Mouse (Mus musculus): ENCODE results near the gene Gm6676. TPM values are rescaled to one million over a fixed set of nuclear protein-coding genes. Genes with fewer than 3 reads are reported as not detected.
"Not testable (repeated sequence)": the region's sequence is repeated elsewhere in the genome, so short reads cannot be mapped to it uniquely, and the experiment has no call there.

Gm6676 gene
- polyA plus RNA-seq (2015; fragmentation: Nextera tagmentation; extraction: Ambion mirVana), result not detected in 2 replicates

DNA sequence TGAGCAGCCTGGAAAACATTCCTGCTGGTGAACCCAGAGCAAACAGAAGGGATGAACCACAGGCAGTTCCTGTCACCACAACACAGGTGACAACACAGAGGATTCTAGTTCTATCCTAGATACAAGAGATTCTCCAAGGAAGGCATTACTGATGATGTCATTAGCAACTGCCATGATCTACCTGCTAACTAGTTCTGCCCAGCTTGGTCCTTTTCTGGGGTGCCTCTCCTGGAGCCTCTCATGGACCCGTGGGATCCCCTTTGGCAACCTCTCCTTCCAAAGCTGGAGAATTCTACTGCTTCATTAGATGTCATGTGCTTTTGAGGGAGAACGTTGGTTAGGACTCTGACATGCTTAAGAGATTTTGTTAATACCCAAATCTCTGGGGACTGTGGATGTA is at the start of gene Gm6676:
Gene Gm6676, minus strand, starts transcription at position 101 of the 400 bp plus-strand sequence.
- not testable (repeated sequence) for ATAC-seq (ENCODE audit: low read depth); DNase-seq; H3K4me3 ChIP-seq (replicated peaks); H3K9me3 ChIP-seq (replicated peaks); H3K4me2 ChIP-seq; H3K9ac ChIP-seq; H3K36me3 ChIP-seq; H3K27me3 ChIP-seq; H3K4me1 ChIP-seq (replicated peaks); H3K27ac ChIP-seq
- WGBS (ENCODE audit: insufficient replicate concordance), result no CpG with 5 or more reads among the region's 2 CpGs

DNA sequence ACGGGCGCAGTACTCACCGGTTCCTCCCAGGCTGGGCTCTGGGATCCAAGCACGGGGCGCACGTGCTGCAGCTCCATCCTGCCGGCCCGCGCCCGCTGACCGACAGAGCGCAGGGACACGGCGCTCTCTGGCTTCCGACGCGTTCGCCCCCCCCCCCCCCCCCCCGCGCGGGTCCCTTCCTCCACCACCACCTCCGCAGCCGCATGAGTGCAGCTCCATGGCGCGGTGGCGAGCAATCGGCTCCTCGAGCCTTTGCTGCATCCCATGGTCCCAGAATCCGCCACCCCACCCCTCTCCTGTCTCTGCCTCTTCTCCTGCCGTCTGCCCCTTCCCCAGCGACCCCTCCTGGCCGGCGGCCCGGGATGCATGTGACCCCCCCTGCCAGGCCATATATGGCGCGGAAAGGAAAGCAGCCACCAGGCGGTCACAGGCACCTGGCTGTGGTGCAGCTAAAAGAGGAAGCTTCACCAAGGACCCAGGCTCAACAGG is 49.3 kb upstream of the Gm6676 start, which contains the start of gene Gm3512:
Gene Gm3512, minus strand, starts transcription at position 51 of the 489 bp plus-strand sequence.
- DNase-seq; H3K27me3 ChIP-seq; H3K27ac ChIP-seq; H3K9me3 ChIP-seq (replicated peaks); H3K4me1 ChIP-seq (replicated peaks); H3K9ac ChIP-seq; H3K4me3 ChIP-seq (replicated peaks); H3K36me3 ChIP-seq; ATAC-seq (ENCODE audit: low read depth); H3K4me2 ChIP-seq: not testable (repeated sequence)
- no CpG with 5 or more reads among the region's 37 CpGs for WGBS (ENCODE audit: insufficient replicate concordance)

DNA sequence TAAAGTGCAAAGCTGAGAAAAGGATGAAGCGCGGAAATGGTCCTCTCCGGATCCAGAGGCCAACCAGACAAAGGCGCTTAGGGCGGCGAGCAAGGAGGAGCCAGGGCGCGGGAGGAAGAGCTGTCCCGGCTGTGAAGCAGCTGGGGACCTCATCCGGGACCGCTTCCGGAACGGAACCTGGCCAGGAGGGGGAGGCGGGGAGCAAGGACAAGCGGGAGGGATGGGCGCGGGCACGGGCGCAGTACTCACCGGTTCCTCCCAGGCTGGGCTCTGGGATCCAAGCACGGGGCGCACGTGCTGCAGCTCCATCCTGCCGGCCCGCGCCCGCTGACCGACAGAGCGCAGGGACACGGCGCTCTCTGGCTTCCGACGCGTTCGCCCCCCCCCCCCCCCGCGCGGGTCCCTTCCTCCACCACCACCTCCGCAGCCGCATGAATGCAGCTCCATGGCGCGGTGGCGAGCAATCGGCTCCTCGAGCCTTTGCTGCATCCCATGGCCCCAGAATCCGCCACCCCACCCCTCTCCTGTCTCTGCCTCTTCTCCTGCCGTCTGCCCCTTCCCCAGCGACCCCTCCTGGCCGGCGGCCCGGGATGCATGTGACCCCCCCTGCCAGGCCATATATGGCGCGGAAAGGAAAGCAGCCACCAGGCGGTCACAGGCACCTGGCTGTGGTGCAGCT is 19.9 kb downstream of the Gm6676 start:
- peak overlapping the region; percentile 48 for H3K4me2 ChIP-seq
- WGBS (ENCODE audit: insufficient replicate concordance), result 0% methylated on average over 9 of the region's 54 CpGs
- ATAC-seq (ENCODE audit: low read depth); H3K27ac ChIP-seq; H3K27me3 ChIP-seq; H3K9me3 ChIP-seq (replicated peaks); H3K36me3 ChIP-seq; DNase-seq; H3K4me1 ChIP-seq (replicated peaks); H3K9ac ChIP-seq: not testable (repeated sequence)
- peak overlapping the region; percentile 36 for H3K4me3 ChIP-seq (replicated peaks)

DNA sequence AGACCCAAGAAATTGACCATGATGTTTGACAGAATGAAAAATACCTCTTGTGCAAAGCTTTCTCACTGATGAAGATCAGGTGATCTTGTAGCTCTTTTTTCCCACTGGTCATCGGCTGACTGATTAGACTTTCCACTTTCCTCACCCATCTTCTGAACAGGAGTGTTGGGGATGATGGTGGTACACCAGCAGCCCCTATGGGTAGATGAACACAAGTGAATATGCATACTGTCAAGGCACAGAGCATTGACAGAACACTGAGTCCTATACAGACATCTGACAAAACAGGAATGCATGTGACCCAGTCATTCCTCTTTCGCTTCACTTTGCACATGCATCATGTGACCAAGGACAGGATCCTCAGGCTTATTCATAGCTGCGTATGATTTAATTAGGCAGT is 24.7 kb downstream of the Gm6676 start, which contains the start of gene Gm3696:
Gene Gm3696, minus strand, starts transcription at position 101 of the 400 bp plus-strand sequence.
- not testable (repeated sequence) for H3K36me3 ChIP-seq; H3K27me3 ChIP-seq; H3K9ac ChIP-seq; H3K4me3 ChIP-seq (replicated peaks); H3K9me3 ChIP-seq (replicated peaks); H3K27ac ChIP-seq; H3K4me1 ChIP-seq (replicated peaks); H3K4me2 ChIP-seq; ATAC-seq (ENCODE audit: low read depth); DNase-seq
- WGBS (ENCODE audit: insufficient replicate concordance), result 65% methylated on average over 1 of the region's 3 CpGs

Other genes with a start within 250 kb of the Gm6676 start
- gene Gm3667, start 235.4 kb downstream of the Gm6676 start, polyA plus RNA-seq (2015; fragmentation: Nextera tagmentation; extraction: Ambion mirVana), result 0.08 TPM in 1 of 2 replicates, not detected in the other
- gene Gm6356, start 151.6 kb downstream of the Gm6676 start, polyA plus RNA-seq (2015; fragmentation: Nextera tagmentation; extraction: Ambion mirVana), result not detected in 2 replicates
- 0.07 TPM in 1 of 2 replicates, not detected in the other for gene Gm10406, start 98.0 kb downstream of the Gm6676 start, polyA plus RNA-seq (2015; fragmentation: Nextera tagmentation; extraction: Ambion mirVana)
- not detected in 2 replicates for gene Gm3685, start 80.4 kb downstream of the Gm6676 start, polyA plus RNA-seq (2015; fragmentation: Nextera tagmentation; extraction: Ambion mirVana)
- 0.10 and 0.12 TPM in 2 replicates for gene Gm3696, start 24.8 kb downstream of the Gm6676 start, polyA plus RNA-seq (2015; fragmentation: Nextera tagmentation; extraction: Ambion mirVana)
- 0.12 and 0.35 TPM in 2 replicates for gene Gm3512, start 49.1 kb upstream of the Gm6676 start, polyA plus RNA-seq (2015; fragmentation: Nextera tagmentation; extraction: Ambion mirVana)
- not detected in 2 replicates for gene Gm16434, start 69.1 kb upstream of the Gm6676 start, polyA plus RNA-seq (2015; fragmentation: Nextera tagmentation; extraction: Ambion mirVana)
- not detected in 2 replicates for gene Gm3727, start 139.3 kb upstream of the Gm6676 start, polyA plus RNA-seq (2015; fragmentation: Nextera tagmentation; extraction: Ambion mirVana)
- gene Gm3739, start 189.6 kb upstream of the Gm6676 start, polyA plus RNA-seq (2015; fragmentation: Nextera tagmentation; extraction: Ambion mirVana), result not detected in 2 replicates
- not detected in 2 replicates for gene Gm5797, start 207.0 kb upstream of the Gm6676 start, polyA plus RNA-seq (2015; fragmentation: Nextera tagmentation; extraction: Ambion mirVana)
- gene Gm8374, start 239.7 kb upstream of the Gm6676 start, polyA plus RNA-seq (2015; fragmentation: Nextera tagmentation; extraction: Ambion mirVana), result not detected in 2 replicates

All from liver, embryonic 13.5 days (tissue).